Mouse (Mus musculus) E14TG2a.4 (cell line): ENCODE results near the gene Pus3.

ENCODE experiments used
- CTCF ChIP-seq: conservative IDR thresholded peaks from 2 replicates; pipeline ENCODE4 v1.5.1; 2014; ENCODE audit warnings: low read length
- POU5F1 ChIP-seq: IDR thresholded peaks from 2 replicates; pipeline ENCODE4 v1.6.1; 2014; ENCODE audit warnings: low read length, borderline replicate concordance

DNA sequence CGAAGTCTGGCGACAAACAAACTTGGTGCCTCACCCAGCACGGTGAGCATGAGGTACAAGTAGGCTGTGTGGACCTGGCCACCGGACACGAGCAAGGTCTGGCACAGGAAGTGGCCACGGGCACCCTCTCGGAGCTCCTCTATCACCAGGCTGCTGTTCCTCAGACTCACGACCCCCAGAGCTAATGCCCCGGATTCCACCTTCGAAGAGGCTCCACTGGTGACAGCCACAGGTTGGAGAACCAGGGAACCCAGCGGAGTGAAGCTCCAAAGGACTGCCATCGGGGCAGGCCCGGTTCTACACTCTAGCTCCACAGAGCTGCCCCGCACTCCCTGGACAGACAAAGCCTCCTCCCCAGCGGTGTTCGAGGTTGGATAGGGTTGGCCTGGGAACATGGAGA, 41.7 kb upstream of the Pus3 start:
- TF ChIP-seq CTCF, result no peak
- TF ChIP-seq POU5F1, result no peak
